Mouse (Mus musculus): Measurements from ENCODE around the gene Rnf20.
A peak's percentile ranks its signal among the peaks of the same experiment; 100 is the strongest.

Gene Rnf20

DNA sequence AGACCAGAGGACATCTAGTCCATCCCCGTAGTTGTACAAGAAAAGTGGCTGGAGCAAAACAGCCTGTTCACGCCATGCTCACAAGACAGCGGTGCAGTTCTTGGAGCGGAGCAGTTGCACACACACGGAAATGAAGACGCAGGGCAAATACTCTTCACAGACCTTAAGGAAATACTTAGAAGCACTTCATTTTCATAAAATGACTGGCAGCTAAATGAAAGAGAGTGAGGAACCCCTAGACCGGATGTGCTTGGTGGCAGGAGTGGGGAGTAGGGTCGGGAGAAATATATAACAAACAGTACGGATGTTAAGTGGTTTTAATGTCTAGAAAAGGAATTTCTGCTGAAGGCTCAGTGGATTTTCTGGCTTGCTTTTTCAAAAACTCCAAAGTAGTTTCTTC, 29.9 kb downstream of the Rnf20 start:
- no peak for DNase-seq (ENCODE audit: low spot score in 2 of 2)

DNA sequence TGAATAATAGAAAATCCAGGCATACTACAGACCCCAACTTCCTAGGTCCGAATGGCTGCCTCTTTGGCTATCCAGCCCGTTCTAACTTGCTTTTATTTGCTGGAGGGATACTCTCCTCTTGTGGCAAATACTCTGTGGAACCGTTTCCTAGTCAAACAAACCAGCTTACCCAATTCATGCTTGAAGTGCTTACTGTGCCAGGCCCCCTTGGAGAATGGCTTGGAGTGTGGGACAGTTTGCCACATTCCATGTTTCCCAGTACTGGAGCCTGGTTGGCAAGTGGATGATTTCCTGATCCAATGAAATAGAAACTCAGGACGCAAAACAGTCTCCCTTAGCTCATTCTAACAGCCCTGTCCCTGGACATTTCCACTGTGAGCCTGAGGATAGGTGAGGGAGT, 30.4 kb downstream of the Rnf20 start:
- DNase-seq (ENCODE audit: low spot score in 2 of 2), result no peak

DNA sequence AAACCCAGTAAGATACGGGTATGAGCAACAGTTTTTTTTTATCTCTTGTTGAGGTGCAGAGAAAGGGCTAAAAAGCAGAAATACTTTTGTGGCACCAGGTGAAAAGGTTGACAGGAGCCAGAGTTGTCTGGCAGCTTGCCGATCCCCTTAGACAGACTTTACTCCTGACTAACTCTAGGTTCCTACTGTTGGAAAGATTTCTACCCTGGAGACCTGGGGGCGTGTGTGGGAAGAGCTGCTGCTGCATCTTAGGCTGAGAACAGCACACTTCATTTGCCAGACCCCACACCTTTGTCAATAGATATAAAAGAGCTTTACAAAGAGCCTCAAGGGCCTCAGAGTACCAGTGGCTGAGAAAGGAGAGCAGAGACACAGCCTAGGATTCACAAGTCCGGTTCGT, 33.0 kb downstream of the Rnf20 start:
- no peak for DNase-seq (ENCODE audit: low spot score in 2 of 2)

DNA sequence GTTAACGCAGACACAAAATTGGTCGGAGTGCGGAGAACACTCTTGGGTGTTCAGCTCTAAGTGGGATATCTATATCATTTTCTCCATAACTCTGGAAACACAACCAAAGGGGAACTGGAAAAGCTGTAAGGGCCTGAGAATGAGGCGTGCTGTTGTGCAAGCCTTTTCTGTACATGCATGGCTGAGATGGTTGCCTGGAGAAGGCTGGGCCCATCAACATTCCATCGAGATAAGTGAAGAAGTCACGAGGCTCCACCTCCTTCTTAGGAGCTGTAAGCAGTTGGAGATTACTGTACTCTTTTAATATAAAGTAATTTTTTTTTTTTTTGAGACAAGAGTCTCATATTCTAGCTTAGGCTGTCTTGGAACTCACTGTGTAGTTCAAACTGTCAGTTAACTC, 44.3 kb downstream of the Rnf20 start:
- DNase-seq (ENCODE audit: low spot score in 2 of 2), result no peak

DNA sequence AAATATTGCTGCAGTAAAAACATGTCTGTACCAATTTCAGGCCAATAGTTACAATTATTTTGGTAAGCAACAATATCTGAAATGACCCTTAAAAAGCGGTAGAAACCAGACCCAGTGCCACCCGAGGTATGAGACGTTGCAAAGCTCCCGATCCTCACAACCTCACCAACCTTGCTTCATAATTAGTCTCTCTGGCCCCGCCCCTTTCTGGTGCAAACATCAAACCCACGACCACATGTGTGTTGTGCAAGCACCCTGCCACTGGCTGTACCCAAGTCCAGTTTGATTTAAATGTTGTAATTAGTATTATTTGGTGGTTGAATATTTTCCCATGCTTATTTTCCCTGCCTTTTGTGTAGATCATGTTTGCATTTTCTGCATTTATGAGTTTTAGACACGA, 45.0 kb downstream of the Rnf20 start:
- no peak for DNase-seq (ENCODE audit: low spot score in 2 of 2)

DNA sequence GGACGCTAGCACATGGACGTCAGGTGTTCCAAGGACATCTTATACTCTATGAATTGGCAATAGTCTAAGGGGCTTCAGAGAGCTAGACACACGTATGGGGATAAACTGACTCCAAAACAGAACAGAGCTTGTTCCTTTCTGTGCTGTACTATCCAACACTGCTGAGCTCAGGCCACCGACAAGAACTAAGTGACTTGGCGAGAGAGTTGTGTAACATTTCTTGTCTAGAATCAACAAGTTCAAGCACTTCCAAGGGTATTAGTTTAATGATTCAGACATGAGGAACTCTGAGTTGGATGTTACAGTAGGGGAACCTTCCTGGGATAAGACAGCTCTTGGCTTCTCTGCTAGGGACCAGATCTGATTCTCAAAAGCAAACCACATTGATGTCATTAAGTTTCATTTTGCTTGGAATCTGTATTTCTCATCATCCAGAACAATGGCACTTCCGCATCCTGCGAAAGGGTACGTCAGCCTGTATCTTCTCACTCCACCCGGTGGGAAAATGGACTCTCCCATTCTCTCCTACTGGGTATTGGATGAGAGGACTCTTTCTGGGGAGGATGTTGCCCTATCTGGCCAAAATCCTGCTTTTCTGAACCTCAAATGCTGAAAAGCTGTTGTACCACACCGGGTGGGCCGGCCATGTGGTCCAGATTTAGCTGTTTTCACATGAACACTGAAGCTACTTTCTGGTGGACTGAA, 48.5 kb downstream of the Rnf20 start:
- DNase-seq (ENCODE audit: low spot score in 2 of 2), result no peak

DNA sequence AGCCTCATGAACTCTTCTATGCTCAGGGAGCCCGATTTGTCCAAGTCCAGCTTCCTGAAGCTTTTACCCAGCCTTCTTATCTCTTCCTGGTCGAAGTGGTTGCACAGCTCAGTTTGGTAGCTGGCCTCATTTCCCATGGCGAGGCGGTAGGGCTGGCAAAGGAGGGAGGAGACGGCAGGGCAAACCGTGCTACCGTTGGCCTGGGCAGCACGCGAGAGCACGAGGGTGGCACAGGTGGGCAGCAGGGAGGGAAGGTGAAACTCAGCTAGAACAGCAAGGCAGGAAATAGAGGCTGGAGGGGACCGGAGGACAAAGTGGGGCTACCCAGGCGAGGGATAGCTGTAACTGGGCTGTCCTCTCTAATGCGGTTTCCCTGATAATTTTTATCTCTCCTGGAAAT, 50.0 kb downstream of the Rnf20 start, which contains the start of gene Ppp3r2:
TSS of gene Ppp3r2 (minus strand) at position 213 of the 400 bp plus-strand sequence.
- DNase-seq (ENCODE audit: low spot score in 2 of 2), result no peak

DNA sequence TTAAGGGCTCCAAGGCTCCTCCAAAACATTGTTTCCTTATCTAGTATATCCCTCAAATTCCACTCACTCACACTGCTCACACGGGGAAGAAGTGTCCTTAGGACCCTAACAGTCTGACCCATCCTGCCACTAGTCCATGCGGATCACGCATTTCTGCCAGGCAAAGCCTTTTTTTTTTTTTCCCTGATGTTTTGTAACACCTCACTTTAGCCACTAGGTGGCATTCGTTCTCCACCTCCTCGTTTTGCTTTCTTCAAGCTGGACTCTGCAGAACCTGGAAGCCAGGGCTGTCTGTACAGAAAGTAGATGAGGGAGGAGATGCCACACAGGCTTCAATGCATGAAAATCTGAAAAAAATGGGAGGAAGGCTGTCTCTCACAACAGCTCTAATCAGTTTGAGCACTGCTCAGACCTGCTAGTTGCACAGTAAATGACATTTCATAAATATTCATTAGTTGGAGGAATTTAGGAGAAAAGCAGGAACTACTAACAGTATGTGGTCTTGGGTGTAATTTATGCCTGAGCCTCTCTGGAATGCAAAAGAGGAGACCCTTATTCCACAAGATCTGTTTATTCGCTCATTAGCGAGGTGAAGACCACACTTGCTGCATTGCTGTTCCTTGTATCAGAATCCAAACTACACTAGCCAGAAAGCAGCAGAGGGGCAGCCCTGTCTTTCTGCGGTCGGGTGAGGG, 56.9 kb downstream of the Rnf20 start:
- peak; percentile 3 to 4 for DNase-seq (ENCODE audit: low spot score in 2 of 2)

DNA sequence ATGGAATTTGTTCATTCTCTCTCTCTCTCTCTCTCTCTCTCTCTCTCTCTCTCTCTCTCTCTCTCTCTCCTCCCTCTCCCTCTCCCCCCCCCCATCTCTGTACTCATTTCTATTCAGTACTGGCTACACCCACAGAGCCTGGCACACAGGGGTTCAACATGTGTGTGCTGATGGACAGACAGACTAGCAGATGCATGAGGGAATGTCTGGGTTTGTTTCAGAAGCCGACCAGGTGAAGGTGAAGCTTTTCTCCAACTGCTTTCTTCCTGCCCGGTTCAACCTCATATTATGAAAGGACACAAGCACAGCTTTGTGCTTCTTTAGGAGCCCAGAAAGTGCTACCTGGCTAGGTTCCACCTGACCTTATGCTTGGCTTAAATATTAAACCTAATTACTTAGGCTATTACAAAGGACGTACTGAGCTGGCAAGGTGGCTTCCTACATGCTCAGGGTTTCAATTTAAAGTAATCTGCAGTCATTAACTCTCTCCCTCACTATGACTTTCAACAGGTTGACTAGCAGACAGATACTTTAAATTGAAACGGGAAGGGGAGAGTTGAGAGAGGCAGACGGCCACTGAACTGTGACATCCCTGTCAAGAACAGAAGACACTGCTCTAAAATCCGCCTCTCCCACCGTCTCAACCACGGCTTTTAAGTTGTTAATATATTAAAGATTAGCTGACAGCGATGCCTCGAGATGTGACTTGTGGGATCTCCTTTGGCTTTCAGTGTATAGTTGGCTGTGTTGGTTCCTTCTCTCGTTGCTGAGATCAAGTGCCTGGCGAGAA, 59.8 kb downstream of the Rnf20 start:
- DNase-seq (ENCODE audit: low spot score in 2 of 2), result no peak
